Mouse (Mus musculus) kidney, adult 2 months (tissue): ENCODE data around the gene Git2.

Source experiments
- CTCF ChIP-seq: fragments of 200-500 bp; conservative IDR thresholded peaks from 2 replicates; pipeline ENCODE4 v1.5.1; 2011; ENCODE audit warnings: low read depth, mild to moderate bottlenecking, control low read depth, low read length, moderate library complexity, mixed read lengths; ENCODE audit not compliant: insufficient read depth, insufficient read length
- POLR2A ChIP-seq: fragments of 200-500 bp; IDR thresholded peaks from one replicate; pipeline ENCODE4 v1.6.1; 2011; ENCODE audit warnings: low read depth, low read length, control low read depth

DNA sequence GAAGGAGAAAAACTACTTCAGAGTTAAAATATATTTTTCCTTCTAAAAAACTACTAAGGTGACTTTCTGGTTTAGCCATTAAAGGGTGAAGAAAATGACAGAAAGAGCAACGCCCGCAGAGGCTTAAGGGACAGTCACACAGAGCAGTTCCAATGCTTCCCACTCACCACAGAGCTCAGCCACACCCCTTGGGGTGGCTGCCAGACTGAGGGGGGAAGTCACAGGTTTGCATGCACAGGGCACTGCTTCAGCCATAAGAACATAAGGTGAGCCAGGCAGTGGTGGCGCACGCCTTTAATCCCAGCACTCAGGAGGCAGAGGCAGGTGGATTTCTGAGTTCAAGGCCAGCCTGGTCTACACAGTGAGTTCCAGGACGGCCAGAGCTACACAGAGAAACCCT is 29.7 kb downstream of the Git2 start:
- no peak for TF ChIP-seq POLR2A
- TF ChIP-seq CTCF = no peak
